Mouse (Mus musculus) MEL (cell line): ENCODE results near the gene Naaladl2.

Experiments used
- CHD2 ChIP-seq: IDR thresholded peaks from 2 replicates; pipeline ENCODE4 v1.6.1; 2011; ENCODE audit warnings: low read length, improper control_type of control experiment
- CTCF ChIP-seq, 3 experiments: IDR thresholded peaks in 2 of 3; conservative IDR thresholded peaks in 1 of 3; 2 replicates each; pipeline ENCODE4 v1.5.1; 2011 to 2012; ENCODE audit warnings: low read length in 3 of 3, low read depth in 2 of 3, mild to moderate bottlenecking in 2 of 3, improper control_type of control experiment in 1 of 3, inconsistent platforms in 1 of 3, mixed read lengths in 1 of 3, moderate library complexity in 1 of 3; ENCODE audit not compliant: control insufficient read depth in 1 of 3, insufficient read depth in 1 of 3, poor library complexity in 1 of 3, severe bottlenecking in 1 of 3
- E2F4 ChIP-seq: IDR thresholded peaks from 2 replicates; pipeline ENCODE4 v1.6.1; 2011; ENCODE audit warnings: low read depth, low read length, improper control_type of control experiment, borderline replicate concordance
- EP300 ChIP-seq, 2 experiments: IDR thresholded peaks; 2 replicates each; pipeline ENCODE4 v1.6.1; 2011; ENCODE audit warnings: improper control_type of control experiment in 2 of 2, low read length in 2 of 2, low read depth in 1 of 2, mild to moderate bottlenecking in 1 of 2
- ETS1 ChIP-seq: IDR thresholded peaks from 2 replicates; pipeline ENCODE4 v1.6.1; 2012; ENCODE audit warnings: low read depth, mild to moderate bottlenecking, inconsistent platforms, low read length, improper control_type of control experiment, moderate library complexity
- GATA1 ChIP-seq: IDR thresholded peaks from 2 replicates; pipeline ENCODE4 v1.6.1; 2011; ENCODE audit warnings: low read depth, low read length, improper control_type of control experiment
- MAX ChIP-seq: IDR thresholded peaks from 2 replicates; pipeline ENCODE4 v1.6.1; 2011; ENCODE audit warnings: low read length, improper control_type of control experiment
- MAZ ChIP-seq: IDR thresholded peaks from 2 replicates; pipeline ENCODE4 v1.6.1; 2012; ENCODE audit warnings: low read depth, mild to moderate bottlenecking, inconsistent platforms, low read length, improper control_type of control experiment
- POLR2A ChIP-seq, 2 experiments: IDR thresholded peaks; 2 replicates each; pipeline ENCODE4 v1.6.1; 2011 to 2012; ENCODE audit warnings: low read length in 2 of 2, mild to moderate bottlenecking in 2 of 2, control low read depth in 1 of 2, improper control_type of control experiment in 1 of 2, low read depth in 1 of 2, moderate library complexity in 1 of 2; ENCODE audit not compliant: control insufficient read depth in 1 of 2, insufficient read depth in 1 of 2, poor library complexity in 1 of 2
- RAD21 ChIP-seq: IDR thresholded peaks from 2 replicates; pipeline ENCODE4 v1.6.1; 2011; ENCODE audit warnings: mild to moderate bottlenecking, low read depth, low read length, improper control_type of control experiment
- SMC3 ChIP-seq: IDR thresholded peaks from 2 replicates; pipeline ENCODE4 v1.6.1; 2011; ENCODE audit warnings: low read depth, low read length, improper control_type of control experiment
- UBTF ChIP-seq: IDR thresholded peaks from 2 replicates; pipeline ENCODE4 v1.6.1; 2012; ENCODE audit warnings: low read depth, mild to moderate bottlenecking, inconsistent platforms, low read length, improper control_type of control experiment, moderate library complexity, borderline replicate concordance; ENCODE audit not compliant: insufficient read depth
- ZKSCAN1 ChIP-seq: IDR thresholded peaks from 2 replicates; pipeline ENCODE4 v1.6.1; 2012; ENCODE audit warnings: low read depth, mild to moderate bottlenecking, inconsistent platforms, low read length, improper control_type of control experiment, moderate library complexity
- ZMIZ1 ChIP-seq: IDR thresholded peaks from 2 replicates; pipeline ENCODE4 v1.6.1; 2012; ENCODE audit warnings: low read depth, mild to moderate bottlenecking, inconsistent platforms, low read length, improper control_type of control experiment, moderate library complexity

DNA sequence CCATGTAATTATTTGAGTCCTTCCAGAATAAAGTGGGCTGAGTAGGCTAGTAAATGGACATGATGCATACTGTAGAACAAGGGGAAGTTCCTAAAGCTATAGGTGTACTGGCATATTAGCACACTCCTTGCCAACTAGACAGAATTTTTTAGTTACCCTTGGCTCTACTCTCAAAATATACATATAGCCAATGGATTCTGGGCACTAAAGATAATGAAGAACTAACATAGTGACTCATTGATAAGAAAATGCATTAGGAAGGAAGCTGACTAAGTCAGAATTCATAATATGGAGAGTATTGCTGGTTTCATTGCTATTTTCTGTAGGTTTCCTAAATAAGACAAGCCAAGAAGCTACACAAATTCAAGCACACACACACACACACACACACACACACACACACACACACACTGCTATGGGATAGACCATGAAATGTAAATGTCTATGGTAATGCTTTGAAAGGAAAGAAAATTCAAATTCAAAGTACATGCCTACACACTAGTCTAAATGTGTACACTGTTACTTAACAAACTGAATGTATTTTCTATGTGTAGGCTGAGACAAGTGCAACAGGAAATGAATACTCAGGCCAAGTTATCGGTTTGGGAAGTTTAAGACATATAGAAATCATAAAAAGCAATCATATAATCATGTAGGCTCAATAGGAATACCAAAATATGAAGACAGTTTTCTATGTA lies 356.5 kb downstream of the Naaladl2 start:
- no peak for TF ChIP-seq RAD21
- no peak for TF ChIP-seq CTCF (IDR thresholded peaks at IDR 0.05 in 2 of 3, conservative IDR thresholded peaks at IDR 0.05 in 1 of 3; ENCODE audit: control insufficient read depth in 1 of 3, insufficient read depth in 1 of 3, low read depth in 2 of 3, low read length in 3 of 3, poor library complexity in 1 of 3, severe bottlenecking in 1 of 3)
- no peak for TF ChIP-seq MAX
- TF ChIP-seq POLR2A (IDR thresholded peaks at IDR 0.05; ENCODE audit: control insufficient read depth in 1 of 2, insufficient read depth in 1 of 2, low read depth in 1 of 2, low read length in 2 of 2, poor library complexity in 1 of 2): no peak
- peak; percentile 66 to 67; a peak in 3 of 4 replicates for TF ChIP-seq EP300 (IDR thresholded peaks at IDR 0.05; ENCODE audit: low read depth in 1 of 2, low read length in 2 of 2)
- TF ChIP-seq ETS1: no peak
- TF ChIP-seq MAZ: no peak
- TF ChIP-seq ZKSCAN1: no peak
- TF ChIP-seq GATA1: peak; percentile 75
- TF ChIP-seq UBTF: no peak
- no peak for TF ChIP-seq SMC3
- no peak for TF ChIP-seq E2F4
- no peak for TF ChIP-seq CHD2
- no peak for TF ChIP-seq ZMIZ1
